Mouse (Mus musculus): ENCODE measurements at regions not wholly inside any gene's neighbourhood (a gene's known extent, or its start where the extent isn't known, plus 50 kb on each side); places are given as distances from the start of the nearest gene placed in this dataset.
A peak's percentile ranks its signal among the peaks of the same experiment; 100 is the strongest.

- H3K4me3 ChIP-seq (ENCODE audit: control insufficient read depth, insufficient read depth, low read length) = no peak overlapping the region
- peaks cover 15% of the 10 kb centered on the region for H3K4me1 ChIP-seq (replicated peaks; ENCODE audit: control insufficient read depth, insufficient read depth, low read length)
- WGBS = 98% methylated on average over 6 of the region's 6 CpGs
- H3K27ac ChIP-seq (ENCODE audit: control insufficient read depth, insufficient read depth, low read length) = no peak overlapping the region
- H3K27me3 ChIP-seq (ENCODE audit: control insufficient read depth, insufficient read depth, low read length) = no peaks in the 10 kb centered on the region
- TF ChIP-seq CTCF (IDR thresholded peaks at IDR 0.05; ENCODE audit: borderline replicate concordance, control insufficient read depth, extremely low read depth, insufficient read depth, low read length, poor library complexity) (no peak), POLR2A (IDR thresholded peaks at IDR 0.05; ENCODE audit: control insufficient read depth, extremely low read depth, insufficient read depth, low read length, poor library complexity) (no peak)
- DNase-seq = no peak
- H3K36me3 ChIP-seq (ENCODE audit: control insufficient read depth, insufficient read depth, low read length) = no peaks in the 10 kb centered on the region
Measured at GRCm38 (mm10) chr15:93919577-93919976, 323.9 kb upstream of the Prickle1 start.

- peaks cover 21% of the 10 kb centered on the region for H3K4me1 ChIP-seq (replicated peaks; ENCODE audit: control insufficient read depth, insufficient read depth, low read length)
- no peaks in the 10 kb centered on the region for H3K36me3 ChIP-seq (ENCODE audit: control insufficient read depth, insufficient read depth, low read length)
- no peak overlapping the region for H3K27ac ChIP-seq (ENCODE audit: control insufficient read depth, insufficient read depth, low read length)
- H3K27me3 ChIP-seq (ENCODE audit: control insufficient read depth, insufficient read depth, low read length) = no peaks in the 10 kb centered on the region
- no peak for DNase-seq
- no peak for TF ChIP-seq POLR2A (IDR thresholded peaks at IDR 0.05; ENCODE audit: control insufficient read depth, extremely low read depth, insufficient read depth, low read length, poor library complexity)
- WGBS = 62% methylated on average over 3 of the region's 3 CpGs
- H3K4me3 ChIP-seq (ENCODE audit: control insufficient read depth, insufficient read depth, low read length) = no peak overlapping the region
Measured at GRCm38 (mm10) chr15:93916856-93917255, 321.2 kb upstream of the Prickle1 start.

- peak; percentile 74 for DNase-seq
- Histone ChIP-seq H3K4me3 (ENCODE audit: control insufficient read depth, insufficient read depth, low read length) (no peak overlapping the region), H3K4me1 (replicated peaks; ENCODE audit: control insufficient read depth, insufficient read depth, low read length) (peaks cover 26% of the 10 kb centered on the region), H3K36me3 (ENCODE audit: control insufficient read depth, insufficient read depth, low read length) (no peaks in the 10 kb centered on the region), H3K27me3 (ENCODE audit: control insufficient read depth, insufficient read depth, low read length) (no peaks in the 10 kb centered on the region), H3K27ac (ENCODE audit: control insufficient read depth, insufficient read depth, low read length) (peak overlapping the region; percentile 98)
- 11% methylated on average over 5 of the region's 5 CpGs for WGBS
- TF ChIP-seq POLR2A (IDR thresholded peaks at IDR 0.05; ENCODE audit: control insufficient read depth, extremely low read depth, insufficient read depth, low read length, poor library complexity) (no peak), CTCF (IDR thresholded peaks at IDR 0.05; ENCODE audit: borderline replicate concordance, control insufficient read depth, extremely low read depth, insufficient read depth, low read length, poor library complexity) (no peak)
Measured at GRCm38 (mm10) chr15:93913462-93913861, 317.8 kb upstream of the Prickle1 start.

- Histone ChIP-seq H3K4me3 (ENCODE audit: control insufficient read depth, insufficient read depth, low read length) (peak overlapping the region; percentile 22), H3K4me1 (replicated peaks; ENCODE audit: control insufficient read depth, insufficient read depth, low read length) (peaks cover 26% of the 10 kb centered on the region), H3K27me3 (ENCODE audit: control insufficient read depth, insufficient read depth, low read length) (no peaks in the 10 kb centered on the region), H3K36me3 (ENCODE audit: control insufficient read depth, insufficient read depth, low read length) (no peaks in the 10 kb centered on the region), H3K27ac (ENCODE audit: control insufficient read depth, insufficient read depth, low read length) (peak overlapping the region; percentile 98)
- TF ChIP-seq CTCF (IDR thresholded peaks at IDR 0.05; ENCODE audit: borderline replicate concordance, control insufficient read depth, extremely low read depth, insufficient read depth, low read length, poor library complexity) (no peak), POLR2A (IDR thresholded peaks at IDR 0.05; ENCODE audit: control insufficient read depth, extremely low read depth, insufficient read depth, low read length, poor library complexity) (no peak)
- DNase-seq = peak; percentile 37
- WGBS = 11% methylated on average over 7 of the region's 7 CpGs
Measured at GRCm38 (mm10) chr15:93913041-93913440, 317.4 kb upstream of the Prickle1 start.

- 94% methylated on average over 11 of the region's 11 CpGs for WGBS
- Histone ChIP-seq H3K4me1 (replicated peaks; ENCODE audit: control insufficient read depth, insufficient read depth, low read length) (peaks cover 26% of the 10 kb centered on the region), H3K27me3 (ENCODE audit: control insufficient read depth, insufficient read depth, low read length) (no peaks in the 10 kb centered on the region), H3K36me3 (ENCODE audit: control insufficient read depth, insufficient read depth, low read length) (no peaks in the 10 kb centered on the region), H3K4me3 (ENCODE audit: control insufficient read depth, insufficient read depth, low read length) (no peak overlapping the region), H3K27ac (ENCODE audit: control insufficient read depth, insufficient read depth, low read length) (no peak overlapping the region)
- DNase-seq = no peak
- TF ChIP-seq POLR2A (IDR thresholded peaks at IDR 0.05; ENCODE audit: control insufficient read depth, extremely low read depth, insufficient read depth, low read length, poor library complexity) (no peak), CTCF (IDR thresholded peaks at IDR 0.05; ENCODE audit: borderline replicate concordance, control insufficient read depth, extremely low read depth, insufficient read depth, low read length, poor library complexity) (no peak)
Measured at GRCm38 (mm10) chr15:93910981-93911431, 315.3 kb upstream of the Prickle1 start.

GRCm38 (mm10) chr15:93910158-93910557 lies 314.5 kb upstream of the Prickle1 start:
- WGBS = 69% methylated on average over 3 of the region's 3 CpGs
- Histone ChIP-seq H3K27me3 (ENCODE audit: control insufficient read depth, insufficient read depth, low read length) (no peaks in the 10 kb centered on the region), H3K4me3 (ENCODE audit: control insufficient read depth, insufficient read depth, low read length) (no peak overlapping the region), H3K27ac (ENCODE audit: control insufficient read depth, insufficient read depth, low read length) (no peak overlapping the region), H3K36me3 (ENCODE audit: control insufficient read depth, insufficient read depth, low read length) (no peaks in the 10 kb centered on the region), H3K4me1 (replicated peaks; ENCODE audit: control insufficient read depth, insufficient read depth, low read length) (peaks cover 26% of the 10 kb centered on the region)
- no peak for TF ChIP-seq CTCF (IDR thresholded peaks at IDR 0.05; ENCODE audit: borderline replicate concordance, control insufficient read depth, extremely low read depth, insufficient read depth, low read length, poor library complexity)
- no peak for TF ChIP-seq POLR2A (IDR thresholded peaks at IDR 0.05; ENCODE audit: control insufficient read depth, extremely low read depth, insufficient read depth, low read length, poor library complexity)
- DNase-seq = no peak
